Mouse (Mus musculus) mature B cell (primary cell): Measurements from ENCODE around the gene Csdc2.
"Not testable (repeated sequence)": the region's sequence is repeated elsewhere in the genome, so short reads cannot be mapped to it uniquely, and the experiment has no call there.

ENCODE experiments used
- in situ Hi-C: fragments of 300-500 bp; cut with MboI; formaldehyde crosslinking; loops from 2 replicates; pipeline ENCODE4 v1.14.3; 2019

Csdc2 gene

DNA sequence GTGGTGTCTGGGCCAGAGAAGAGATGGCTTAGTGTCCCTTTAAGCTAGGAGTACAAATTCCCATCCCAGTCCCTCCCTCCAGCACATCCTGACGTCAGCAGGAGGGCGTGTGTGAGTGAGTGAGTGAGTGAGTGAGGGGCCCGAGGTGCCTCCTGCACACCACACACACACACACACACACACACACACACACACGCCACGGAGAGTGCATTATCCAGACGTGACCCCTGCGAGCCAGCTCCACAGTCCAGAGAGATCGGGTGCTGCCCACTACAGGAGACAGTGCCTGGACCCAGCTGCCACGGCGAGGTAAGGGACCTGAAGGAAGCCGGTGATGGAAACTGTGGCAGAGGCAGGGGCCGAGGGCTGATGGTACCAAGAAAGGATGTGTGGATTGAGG lies at the start of gene Csdc2:
Gene Csdc2, plus strand, starts transcription at position 81 of the 400 bp plus-strand sequence.
- in situ Hi-C loops: no loop called here

DNA sequence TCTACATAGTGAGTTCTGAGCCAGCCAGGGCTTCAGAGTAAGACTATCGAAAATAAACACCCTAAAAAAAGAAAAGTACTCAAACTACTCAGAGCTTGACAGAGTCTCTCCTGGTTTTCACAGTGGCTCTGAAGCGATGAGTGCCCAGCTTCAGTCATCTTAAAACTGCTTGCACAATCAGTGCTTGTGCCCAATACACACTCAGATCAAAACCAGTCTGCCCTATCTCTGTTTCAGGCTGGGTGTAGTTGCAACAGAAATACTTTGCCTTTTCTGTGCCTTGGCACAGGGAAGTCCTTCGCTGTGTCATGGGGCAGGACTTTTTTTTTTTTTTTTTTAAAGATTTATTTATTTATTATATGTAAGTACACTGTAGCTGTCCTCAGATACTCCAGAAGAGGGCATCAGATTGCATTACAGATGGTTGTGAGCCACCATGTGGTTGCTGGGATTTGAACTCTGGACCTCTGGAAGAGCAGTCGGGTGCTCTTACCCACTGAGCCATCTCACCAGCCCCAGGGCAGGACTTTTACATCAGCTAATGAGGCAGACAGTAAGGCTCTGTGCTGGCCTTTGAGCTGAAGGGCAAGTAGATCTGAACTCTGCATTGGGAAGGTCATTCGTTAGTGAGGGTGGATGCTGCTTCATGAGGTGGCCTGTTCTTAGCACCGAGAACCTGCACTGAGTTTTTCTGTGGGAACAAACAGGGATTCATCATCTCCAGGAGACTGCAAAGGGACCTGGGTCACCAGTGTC lies 49.6 kb upstream of the Csdc2 start:
- in situ Hi-C loops: no loop called here

DNA sequence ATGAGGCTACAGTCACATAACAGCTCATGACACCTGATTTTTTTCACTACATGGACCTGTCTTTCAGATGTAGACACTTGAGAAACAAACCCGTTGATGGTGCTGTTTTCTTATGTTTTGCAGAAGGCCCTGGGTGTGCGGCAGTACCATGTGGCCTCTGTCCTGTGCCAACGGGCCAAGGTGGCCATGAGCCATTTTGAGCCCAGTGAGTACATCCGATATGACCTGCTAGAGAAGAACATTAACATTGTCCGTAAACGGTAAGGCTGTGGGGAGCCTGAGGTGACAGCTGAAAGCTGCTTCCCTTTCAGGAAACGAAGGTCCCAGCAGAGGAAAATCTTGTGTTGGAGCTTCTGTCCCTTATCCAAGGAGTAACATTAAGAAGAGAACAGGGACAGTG lies 47.4 kb upstream of the Csdc2 start:
- in situ Hi-C loops: no loop called here

DNA sequence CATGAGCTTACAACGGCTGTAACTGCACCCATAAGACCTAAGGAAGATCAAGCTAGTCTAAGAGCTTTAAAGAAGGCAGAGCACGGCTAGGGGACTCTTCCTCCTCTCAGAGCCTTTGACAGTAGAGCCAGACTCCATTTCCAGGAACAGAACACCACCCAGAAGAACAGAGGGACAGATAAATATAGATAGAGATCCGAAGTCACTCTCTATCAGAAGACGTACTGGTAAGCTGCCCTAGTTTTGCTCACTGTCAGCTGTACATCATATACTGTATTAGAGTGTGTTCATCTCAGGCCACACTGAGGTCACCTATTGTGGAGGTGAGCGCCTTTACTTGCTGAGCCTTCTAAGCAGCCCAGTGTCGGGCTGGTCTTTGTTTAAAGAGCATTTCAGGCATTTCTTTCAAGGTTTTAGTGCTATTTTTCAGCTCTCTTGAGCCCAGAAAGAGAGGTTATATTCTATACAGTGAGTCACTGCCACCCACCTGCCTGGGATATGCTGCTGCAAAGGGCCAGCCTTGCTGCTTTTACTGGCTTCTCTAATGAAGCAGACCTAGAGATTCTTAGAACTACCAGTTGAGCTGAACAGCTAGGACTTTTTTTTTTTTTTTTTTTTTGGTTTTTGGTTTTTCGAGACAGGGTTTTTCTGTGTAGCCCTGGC lies 45.3 kb upstream of the Csdc2 start:
- in situ Hi-C loops: no loop called here

DNA sequence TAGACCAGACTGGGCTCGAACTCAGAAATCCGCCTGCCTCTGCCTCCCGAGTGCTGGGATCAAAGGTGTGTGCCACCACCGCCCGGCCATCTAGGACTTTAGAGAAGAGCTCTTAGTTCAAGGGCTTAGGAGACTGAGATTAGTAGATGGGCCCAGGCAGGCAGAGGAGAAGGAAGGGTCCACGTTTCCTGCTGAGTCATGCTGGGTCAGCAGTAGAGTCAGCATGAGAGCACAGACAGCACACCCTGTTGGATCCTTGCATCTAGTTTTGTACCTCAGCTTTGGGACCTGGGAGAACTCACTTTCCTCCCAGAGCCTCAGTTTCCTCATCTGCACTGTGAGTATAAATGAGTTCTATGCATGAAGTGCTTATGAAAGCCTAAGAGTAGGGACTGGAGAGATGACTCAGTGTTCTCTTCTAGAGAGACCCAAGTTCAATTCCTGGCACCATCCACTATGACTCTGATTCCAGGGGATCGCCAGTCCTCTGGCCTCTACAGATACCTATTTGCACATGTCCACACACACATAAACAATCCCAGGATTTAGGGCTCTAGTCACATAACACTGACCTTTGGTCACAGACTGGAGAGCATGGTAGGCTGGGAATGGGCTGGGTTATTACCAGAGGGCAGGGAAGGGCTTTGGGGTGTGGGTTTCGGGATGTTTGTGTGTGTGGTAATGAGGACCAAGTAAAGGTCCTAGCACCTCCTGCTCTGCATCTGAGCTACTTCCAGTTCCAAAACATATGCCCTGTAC lies 44.6 kb upstream of the Csdc2 start:
- in situ Hi-C loops: no loop called here

DNA sequence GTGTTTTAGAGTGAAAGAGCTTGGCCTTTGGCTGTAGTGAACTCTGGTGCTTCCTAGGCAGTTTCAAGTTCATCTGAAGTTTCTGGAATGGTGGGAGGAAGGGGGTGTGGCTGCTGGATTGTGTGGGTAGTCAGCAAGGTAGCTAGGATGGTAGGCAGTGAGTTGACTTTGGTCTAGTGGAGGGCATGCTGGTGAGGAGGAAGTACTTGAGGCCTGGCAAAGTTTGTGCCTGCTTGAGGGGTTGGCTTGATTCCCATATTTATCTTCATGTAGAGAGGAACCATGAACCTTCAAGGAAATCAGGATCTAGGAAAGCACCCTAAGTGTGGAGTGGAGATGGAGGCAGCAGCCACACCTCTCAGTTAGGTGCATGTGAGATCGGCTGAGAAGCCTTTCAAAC lies 42.6 kb upstream of the Csdc2 start:
- in situ Hi-C loops: no loop called here

DNA sequence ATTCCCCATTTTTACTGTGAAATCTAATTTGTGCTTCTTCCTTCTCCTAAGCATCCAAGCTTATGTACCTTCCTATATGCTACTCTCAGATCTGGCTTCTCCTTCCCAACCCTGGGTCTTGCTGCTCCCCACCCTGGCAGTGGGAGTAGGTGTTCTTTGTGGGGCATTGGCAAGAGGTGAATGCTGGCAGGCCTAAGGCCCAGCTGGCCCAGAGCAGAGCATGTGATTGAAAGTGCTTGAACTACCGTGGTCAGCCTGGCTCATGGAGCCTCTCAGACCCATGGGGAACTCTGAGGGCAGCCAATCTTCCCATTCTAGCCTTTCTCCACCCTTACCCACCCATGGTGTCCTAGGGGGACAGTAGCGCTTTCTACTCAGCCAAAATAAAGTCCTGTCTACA lies 40.2 kb upstream of the Csdc2 start:
- in situ Hi-C loops: no loop called here

DNA sequence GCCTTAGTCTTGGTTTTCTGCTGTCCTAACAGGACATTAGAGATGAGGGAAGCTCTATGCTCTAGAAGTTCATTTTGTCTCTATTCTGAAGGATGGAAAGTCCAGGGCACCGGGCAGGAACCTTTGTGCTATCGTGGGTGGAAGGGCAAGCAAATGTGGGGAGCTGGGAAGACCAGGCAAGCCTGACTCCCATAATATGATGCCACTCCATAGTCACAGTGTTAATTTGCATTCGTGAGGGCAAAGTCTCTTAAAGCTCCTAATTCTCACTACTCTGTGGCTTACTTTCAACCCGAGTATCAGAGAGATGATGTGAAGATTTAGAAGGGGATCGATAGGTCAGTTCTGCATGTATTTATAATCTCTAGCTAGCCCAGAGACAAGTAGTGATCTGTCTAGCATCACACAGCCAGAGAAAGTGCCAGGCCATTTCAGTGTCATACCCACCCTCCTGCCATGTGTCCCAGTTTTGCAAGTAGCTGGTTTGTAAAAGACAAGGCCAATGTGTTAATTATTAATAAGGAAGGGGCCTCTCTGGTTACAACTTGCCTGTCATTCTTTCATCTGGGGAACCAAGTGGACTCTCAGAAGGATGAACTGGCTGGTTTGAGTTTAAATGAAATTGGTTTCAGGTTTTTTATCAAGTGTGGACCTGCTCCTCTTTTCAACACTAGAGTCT lies 38.8 kb upstream of the Csdc2 start:
- in situ Hi-C loops: no loop called here

DNA sequence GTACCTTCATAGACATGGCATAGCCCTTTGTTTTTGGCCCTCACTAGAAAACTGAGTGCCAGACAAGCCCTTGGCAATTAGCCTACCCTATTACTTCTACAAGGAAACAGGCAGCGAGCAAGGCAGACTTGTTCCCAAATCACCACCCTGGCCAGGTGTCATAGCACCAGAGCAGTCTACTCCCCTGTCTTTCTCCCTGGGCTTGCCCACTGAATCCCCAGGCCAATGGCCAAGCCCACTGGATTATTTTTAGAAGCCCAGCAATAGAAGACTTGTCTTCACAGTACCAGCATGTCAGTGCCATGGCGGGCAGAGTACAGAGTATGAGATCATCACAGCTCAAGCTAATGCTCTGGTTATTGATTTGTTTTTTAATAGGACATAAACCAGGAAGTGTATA lies 37.8 kb upstream of the Csdc2 start:
- in situ Hi-C loops: no loop called here

DNA sequence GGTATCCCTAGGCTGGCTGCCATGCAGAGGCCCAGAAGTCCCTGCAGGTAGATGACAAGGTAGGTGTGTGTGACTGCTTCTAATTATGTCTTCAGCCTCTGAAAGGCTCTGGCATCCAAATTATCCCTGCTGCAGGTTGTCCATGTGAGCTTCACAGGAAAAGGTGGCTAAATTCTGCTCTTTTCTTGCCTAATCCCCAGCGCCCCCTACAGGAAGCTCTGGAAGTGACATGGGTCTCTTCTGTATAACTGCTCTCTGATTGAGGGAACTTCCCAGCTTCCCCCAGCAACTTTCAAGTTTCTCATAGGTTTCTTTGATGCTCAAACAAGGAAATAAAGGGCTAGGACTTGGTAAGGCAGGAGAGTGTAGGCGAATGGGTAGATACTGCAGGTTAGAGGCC lies 31.6 kb upstream of the Csdc2 start:
- in situ Hi-C loops: no loop called here

DNA sequence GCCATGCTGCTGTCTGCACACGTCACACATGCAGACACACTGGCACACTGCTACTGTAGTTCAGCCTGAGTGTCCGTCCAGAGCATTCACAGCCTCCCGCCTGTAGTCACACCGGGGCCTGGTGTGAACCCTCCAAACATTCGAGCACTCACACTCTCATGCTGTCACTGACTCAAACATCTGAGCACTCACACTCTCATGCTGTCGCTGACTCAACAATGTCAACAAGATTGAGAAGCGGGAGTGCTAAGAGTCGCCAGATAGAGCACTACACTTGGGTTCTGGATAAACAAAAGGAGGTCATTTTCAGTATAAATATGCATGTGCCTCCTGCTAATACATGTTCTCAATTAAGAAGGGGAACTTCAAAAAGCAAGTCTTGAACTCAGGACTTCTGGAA lies 28.6 kb upstream of the Csdc2 start:
- in situ Hi-C loops: no loop called here

DNA sequence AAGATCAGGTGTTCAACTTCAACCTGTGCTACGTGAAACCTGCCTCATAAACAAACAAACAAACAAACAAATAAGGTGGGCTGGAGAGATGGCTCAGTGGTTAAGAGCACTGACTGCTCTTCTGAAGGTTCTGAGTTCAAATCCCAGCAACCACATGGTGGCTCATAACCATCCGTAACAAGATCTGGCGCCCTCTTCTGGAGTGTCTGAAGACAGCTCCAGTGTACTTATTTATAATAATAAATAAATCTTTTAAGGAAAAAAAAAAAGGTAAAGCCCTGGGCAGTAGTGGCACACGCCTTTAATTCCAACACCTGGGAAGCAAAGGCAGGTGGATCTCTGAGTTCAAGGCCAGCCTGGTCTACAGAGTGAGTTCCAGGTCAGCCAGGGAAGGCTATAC lies 27.8 kb upstream of the Csdc2 start:
- in situ Hi-C loops: not testable (repeated sequence)

DNA sequence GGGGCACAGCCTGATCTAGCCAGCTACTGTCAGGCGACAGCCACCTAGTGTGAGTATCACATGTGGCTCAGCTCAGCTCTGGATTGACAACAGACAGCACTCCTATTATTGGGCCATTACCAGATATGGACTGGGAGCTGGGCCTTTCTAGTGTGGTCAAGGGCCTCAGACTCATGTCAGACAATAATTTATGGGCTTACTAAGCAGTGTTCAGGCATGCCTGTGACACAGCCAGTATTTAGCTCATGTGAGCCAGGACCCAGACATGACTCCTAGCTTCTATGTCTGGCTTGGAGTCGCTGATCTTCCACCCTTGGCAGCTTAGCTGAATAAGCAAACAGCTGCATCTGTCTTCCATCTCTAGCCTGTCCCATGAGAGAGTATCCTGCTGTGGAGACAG lies 24.1 kb upstream of the Csdc2 start:
- in situ Hi-C loops: no loop called here

DNA sequence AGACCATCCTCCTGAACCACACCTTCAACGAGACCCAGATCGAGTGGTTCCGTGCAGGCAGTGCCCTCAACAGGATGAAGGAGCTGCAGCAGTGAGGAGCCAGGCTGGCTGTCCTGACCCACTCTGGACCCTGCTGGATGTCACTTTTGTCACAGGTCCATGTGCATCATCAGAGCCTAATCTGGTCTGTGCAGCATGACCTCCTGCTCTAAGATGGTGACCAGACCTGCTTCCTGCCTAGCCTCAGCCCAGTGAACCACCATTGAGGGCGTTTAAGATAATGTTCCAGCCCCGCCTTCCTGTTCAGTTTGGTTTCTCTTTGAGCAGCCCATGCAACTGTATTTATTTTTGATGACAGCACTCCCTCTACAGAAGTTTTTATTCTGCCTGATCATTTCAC lies 21.9 kb upstream of the Csdc2 start:
- in situ Hi-C loops: loop anchor here (5.0 kb wide), 1 partner anchor 82 kb away; no protein-coding TSS in a partner anchor

DNA sequence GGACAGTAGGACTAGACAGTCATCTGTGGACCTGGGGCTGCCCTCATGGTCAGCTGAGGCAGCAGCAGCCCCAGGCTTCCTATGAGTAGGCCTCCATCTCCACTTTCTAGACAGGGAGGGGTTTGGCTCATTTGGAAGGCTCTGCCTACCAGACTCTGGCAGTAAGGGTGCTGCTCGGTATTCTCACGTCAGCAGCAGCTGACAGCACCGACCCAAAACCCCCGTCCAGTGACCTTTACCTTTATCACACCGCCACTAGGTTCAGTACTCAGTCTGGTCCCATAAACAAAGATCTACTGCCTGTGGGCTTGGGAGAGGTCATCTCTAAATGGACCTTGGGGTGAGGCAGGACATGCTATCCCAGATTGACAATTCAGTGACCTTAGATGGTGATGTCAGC lies 20.9 kb upstream of the Csdc2 start:
- in situ Hi-C loops: loop anchor here (5.0 kb wide), 1 partner anchor 83 kb away; no protein-coding TSS in a partner anchor

DNA sequence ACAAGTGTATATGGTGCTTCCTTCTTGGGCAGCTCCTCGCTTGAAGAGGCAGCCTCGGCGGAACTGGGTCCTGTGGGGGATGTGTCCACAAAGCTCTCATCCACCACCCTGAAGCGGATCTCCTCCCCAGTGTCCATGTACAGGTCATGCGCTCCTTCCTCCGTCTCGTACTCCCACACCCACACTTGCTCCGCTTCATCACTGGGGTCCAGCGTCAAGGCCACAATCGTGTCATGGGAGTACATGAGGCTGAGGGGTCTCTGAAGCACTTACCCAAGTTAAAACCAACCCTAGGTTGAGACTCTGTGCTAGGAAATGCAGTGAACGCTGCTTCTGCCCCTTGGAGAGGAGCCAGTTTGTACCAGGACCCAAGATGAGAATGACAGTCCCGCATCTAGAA lies 19.4 kb upstream of the Csdc2 start:
- in situ Hi-C loops: loop anchor here (5.0 kb wide), 1 partner anchor 85 kb away; no protein-coding TSS in a partner anchor

DNA sequence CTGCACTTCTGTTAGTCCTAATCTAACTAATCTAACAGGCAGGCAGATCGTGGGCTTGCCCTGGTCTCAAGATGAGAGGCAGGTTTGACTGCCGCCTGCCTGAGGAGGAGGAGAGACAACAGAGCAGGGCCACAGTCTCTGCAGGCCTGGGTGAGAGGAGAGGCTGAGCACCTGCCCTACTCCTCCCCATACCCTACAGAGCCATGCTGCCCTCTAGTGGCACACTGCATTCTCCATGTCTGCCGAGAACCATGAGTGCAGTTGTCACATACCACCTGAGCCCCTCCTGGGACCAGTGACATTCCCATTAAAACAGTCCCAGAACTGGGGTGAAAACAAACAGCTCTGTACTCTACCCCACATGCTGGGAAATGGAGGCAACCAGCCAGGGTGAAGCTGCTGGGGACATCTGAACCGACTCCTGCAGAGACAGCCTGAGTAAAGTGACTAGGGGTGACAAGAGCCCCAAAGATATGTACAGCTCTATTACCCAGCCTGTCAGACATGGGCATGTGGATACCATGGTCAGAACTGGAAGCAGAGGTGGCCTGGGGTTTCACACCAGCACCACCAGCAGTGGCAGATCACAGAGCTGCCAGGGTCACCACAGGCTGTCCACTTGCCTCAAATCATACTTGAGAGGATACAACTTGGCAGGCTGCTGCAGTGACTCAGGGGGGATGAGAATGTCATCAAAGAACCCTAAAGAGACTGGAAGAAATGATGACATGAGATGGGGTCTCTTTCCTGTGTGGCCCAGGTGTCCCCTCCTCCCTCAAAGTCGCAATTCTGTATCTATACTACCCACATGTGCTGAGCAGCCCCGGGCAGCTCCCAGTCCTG lies 18.7 kb upstream of the Csdc2 start:
- in situ Hi-C loops: loop anchor here (5.0 kb wide), 1 partner anchor 86 kb away; no protein-coding TSS in a partner anchor

DNA sequence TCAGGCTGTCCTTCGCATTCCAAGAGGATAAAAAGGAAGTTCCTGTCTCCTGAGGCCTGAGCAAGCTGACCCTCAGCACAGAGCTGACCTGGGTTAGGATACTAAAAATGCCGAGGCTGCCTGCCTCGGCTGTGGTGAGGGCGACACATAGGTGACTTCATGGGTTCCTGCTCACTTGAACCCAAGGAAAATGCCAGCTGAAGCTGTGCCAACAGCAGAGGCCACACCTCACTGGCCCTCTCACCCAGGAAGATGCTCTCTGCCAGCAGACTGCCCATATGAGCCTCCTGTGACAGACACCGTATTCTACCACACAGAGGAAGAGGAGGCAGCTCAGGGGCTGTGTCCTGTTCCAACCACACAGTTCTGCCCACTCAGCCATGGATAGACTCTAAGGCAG lies 17.5 kb upstream of the Csdc2 start:
- in situ Hi-C loops: loop anchor here (5.0 kb wide), 1 partner anchor 87 kb away; no protein-coding TSS in a partner anchor

DNA sequence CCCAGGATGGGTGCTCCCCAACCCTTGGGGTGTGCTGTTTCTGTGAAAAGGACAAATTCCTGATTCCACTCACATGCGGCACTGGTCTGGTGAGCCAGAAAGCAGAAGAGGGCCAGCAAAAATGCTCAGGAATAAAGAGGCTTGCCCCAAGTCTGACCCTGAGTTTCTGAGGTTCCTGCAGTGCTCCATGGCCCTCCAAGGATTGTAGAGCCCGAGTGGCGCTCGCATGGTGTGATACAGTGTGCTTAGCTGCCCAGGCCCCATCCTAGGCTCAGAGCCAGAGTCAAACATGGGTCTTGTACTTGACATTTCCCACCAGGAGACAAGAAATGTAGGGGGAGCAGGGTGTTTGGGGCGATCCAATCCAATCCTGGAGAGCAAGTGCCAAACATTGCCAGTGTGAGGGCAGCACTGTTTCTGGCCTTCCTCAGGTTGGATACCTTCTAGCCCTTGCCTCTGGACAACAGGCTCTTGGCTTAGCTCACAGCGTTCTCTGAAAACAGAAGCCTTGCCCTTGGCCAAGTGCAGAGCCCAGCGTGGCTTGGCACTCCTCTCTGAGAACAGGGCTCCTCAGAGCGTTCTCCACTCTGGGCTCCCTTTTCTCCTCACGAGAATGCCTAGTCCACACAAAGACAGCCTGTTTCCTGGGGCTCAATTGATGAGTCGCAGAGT lies 15.9 kb upstream of the Csdc2 start:
- in situ Hi-C loops: no loop called here

DNA sequence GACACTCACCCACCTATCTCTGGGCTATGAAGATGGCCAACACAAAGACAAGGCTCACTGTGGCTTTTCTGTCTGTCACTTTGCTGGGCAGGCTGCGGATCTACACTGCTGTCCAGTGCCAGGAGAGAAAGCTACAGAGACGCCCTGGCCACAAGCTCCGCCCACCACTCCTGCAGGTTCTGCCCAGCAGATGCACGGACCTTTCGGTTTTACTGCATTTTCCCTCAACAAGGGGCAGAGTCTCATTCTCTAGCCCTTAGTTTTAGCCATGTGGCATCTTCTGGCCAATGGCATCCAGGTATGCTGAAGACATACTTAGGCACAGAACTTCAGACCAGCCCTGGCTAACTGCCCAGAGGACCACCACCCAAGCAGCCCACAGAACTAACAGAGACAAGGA lies 15.3 kb upstream of the Csdc2 start:
- in situ Hi-C loops: no loop called here

DNA sequence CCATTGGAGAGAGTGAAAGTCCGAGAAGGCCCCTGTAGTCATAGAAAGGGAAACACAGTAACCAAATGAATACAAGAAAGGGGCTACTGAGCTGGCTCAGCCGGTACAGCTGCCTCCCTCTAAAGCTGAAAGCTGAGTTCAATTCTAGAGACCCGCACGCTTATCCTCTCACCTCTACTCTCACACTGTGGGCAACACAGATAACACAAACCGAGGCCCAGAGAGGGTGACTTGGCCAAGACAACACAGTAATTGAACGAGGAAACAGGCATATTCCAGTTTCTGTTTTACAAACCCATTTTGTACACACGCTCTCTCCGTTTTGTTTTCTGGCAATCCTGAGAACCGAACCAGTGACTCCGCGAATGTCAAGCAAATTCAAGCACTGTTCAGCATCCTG lies 11.6 kb upstream of the Csdc2 start:
- in situ Hi-C loops: no loop called here
